Mouse (Mus musculus) kidney, postnatal 25 days (tissue): ENCODE measurements around the gene Hist1h2af.

Experiments
- DNase-seq, 2 experiments: peaks; one replicate each; pipeline ENCODE4 v3.0.0; 2021; ENCODE audit warnings: mixed read lengths in 2 of 2

Hist1h2af gene

GRCm38 (mm10) chr13:23515826-23516620, 17.7 kb upstream of the Hist1h2af start:
- DNase-seq: no peak

- peak; percentile 80 to 91 for DNase-seq
Observed at GRCm38 (mm10) chr13:23516822-23517602, 16.7 kb upstream of the Hist1h2af start.

GRCm38 (mm10) chr13:23517603-23518294, 16.0 kb upstream of the Hist1h2af start:
- peak; percentile 89 to 93 for DNase-seq

- DNase-seq: no peak
Observed at GRCm38 (mm10) chr13:23518295-23518603, 15.5 kb upstream of the Hist1h2af start.

- peak; percentile 57 to 83 for DNase-seq
Observed at GRCm38 (mm10) chr13:23518885-23519284, 14.8 kb upstream of the Hist1h2af start.

- peak; percentile 74 to 81 for DNase-seq
Observed at GRCm38 (mm10) chr13:23519416-23519815, 14.3 kb upstream of the Hist1h2af start.

GRCm38 (mm10) chr13:23521703-23522102, 12.0 kb upstream of the Hist1h2af start:
- DNase-seq: peak; percentile 79 to 85

GRCm38 (mm10) chr13:23523976-23524375, 9.7 kb upstream of the Hist1h2af start:
- DNase-seq: no peak

GRCm38 (mm10) chr13:23524654-23525053, 9.1 kb upstream of the Hist1h2af start:
- DNase-seq: peak; percentile 52 to 66

GRCm38 (mm10) chr13:23525901-23526300, 7.8 kb upstream of the Hist1h2af start:
- DNase-seq: no peak

GRCm38 (mm10) chr13:23526312-23526711, 7.4 kb upstream of the Hist1h2af start:
- peak; percentile 89 to 93 for DNase-seq

GRCm38 (mm10) chr13:23529005-23529404, 4.7 kb upstream of the Hist1h2af start:
- no peak for DNase-seq

- no peak for DNase-seq
Observed at GRCm38 (mm10) chr13:23529480-23530165, 4.1 kb upstream of the Hist1h2af start.

GRCm38 (mm10) chr13:23530181-23530900, 3.4 kb upstream of the Hist1h2af start:
- peak; percentile 62 to 66 for DNase-seq

- peak; percentile 97 to 98 for DNase-seq
Observed at GRCm38 (mm10) chr13:23530901-23531875, 2.5 kb upstream of the Hist1h2af start, which contains the start of gene Hist1h4h. TSS of gene Hist1h4h (plus strand) at chr13:23531050.

GRCm38 (mm10) chr13:23532262-23533075, 1.2 kb upstream of the Hist1h2af start:
- no peak for DNase-seq

GRCm38 (mm10) chr13:23534368-23535131, 844 bp downstream of the Hist1h2af start:
- peak in 1 of 2 experiments; percentile 5 for DNase-seq

GRCm38 (mm10) chr13:23535137-23536075, 1.7 kb downstream of the Hist1h2af start, which contains the start of gene Hist1h3g:
TSS of gene Hist1h3g (plus strand) at chr13:23535422.
- DNase-seq: peak; percentile 92
